Mouse (Mus musculus) liver, embryonic 14.5 days (tissue): ENCODE results near the gene Mogat1.
"Not testable (repeated sequence)": the region's sequence is repeated elsewhere in the genome, so short reads cannot be mapped to it uniquely, and the experiment has no call there.

Source experiments
- CTCF ChIP-seq: IDR thresholded peaks from 2 replicates; pipeline ENCODE4 v1.5.1; 2016; ENCODE audit warnings: antibody characterized with exemption, low read depth, control low read depth
- EP300 ChIP-seq: IDR thresholded peaks from 2 replicates; pipeline ENCODE4 v1.6.1; 2016; ENCODE audit warnings: antibody characterized with exemption, low read depth

DNA sequence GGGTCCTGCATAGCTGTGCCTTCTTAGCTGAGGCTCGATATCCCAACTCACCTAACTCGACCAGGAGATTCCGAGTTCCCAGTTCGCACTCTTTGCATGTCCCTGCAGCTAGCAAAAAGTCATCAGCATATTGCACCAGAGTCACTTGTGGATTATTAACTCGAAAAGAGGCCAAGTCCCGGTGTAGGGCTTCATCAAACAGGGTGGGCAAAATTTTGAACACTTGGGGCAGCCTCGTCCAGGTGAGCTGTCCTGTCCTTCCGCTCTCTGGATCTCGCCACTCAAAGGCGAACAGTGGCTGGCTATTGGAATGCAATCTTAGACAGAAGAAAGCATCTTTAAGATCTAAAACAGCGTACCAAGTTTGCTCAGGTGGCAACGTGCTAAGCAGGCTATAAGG lies 8.9 kb upstream of the Mogat1 start:
- TF ChIP-seq CTCF, EP300: not testable (repeated sequence)
